Mouse (Mus musculus): Measurements from ENCODE around the gene Olfr692.

- TF ChIP-seq CTCF (IDR thresholded peaks at IDR 0.05; ENCODE audit: low read depth) (no peak), EP300 (IDR thresholded peaks at IDR 0.05; ENCODE audit: low read depth) (no peak)
These were observed 25.3 kb upstream of the Olfr692 start for GRCm38 (mm10) chr7:105342752-105343151.
